In the genomic region with DNA sequence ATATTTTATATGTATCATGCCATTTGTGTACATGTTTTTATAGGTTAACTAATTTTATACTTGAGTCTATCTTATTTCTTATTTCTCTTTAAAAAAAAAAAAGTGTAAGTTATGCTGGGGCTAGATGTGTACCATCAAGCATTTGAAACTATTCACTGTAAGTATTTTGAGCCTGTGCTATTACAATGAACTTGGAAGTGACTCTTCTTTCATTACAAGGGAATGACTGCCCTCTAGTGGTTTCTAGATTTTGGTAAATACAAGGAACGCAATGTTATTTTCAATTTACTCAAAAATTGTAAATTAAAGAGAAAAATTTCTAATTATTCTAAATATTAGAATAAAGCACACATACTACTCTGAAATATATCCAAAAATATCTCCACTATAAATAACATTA, we compare ENCODE assay signal across 9 mouse cellular contexts.
DNase-seq lines count a peak whose midpoint lies in the region; ATAC-seq and TF ChIP-seq lines count a peak whose summit lies in the region.
"Had no signal": no experiment of that assay in that cellular context is flagged by ENCODE, and none has a peak within 500 bp of the region (broad histone marks: within the 10 kb centered on the region; RNA-seq: fewer than 3 reads in every experiment).

No protein-coding gene starts in this region.

- no peaks in the 10 kb centered on the region for H3K36me3 ChIP-seq in midbrain, embryonic 11.5 days (ENCODE audit: control insufficient read depth, insufficient read depth, low read length)
- no peaks in the 10 kb centered on the region for H3K36me3 ChIP-seq in midbrain, embryonic 10.5 days
- H3K36me3 ChIP-seq in hindbrain, postnatal 0 days (ENCODE audit: insufficient read depth, low read length), result no peaks in the 10 kb centered on the region
- H3K36me3 ChIP-seq: limb, embryonic 12.5 days had no signal

- H3K27me3 ChIP-seq in midbrain, embryonic 11.5 days (ENCODE audit: control insufficient read depth, insufficient read depth, low read length), result no peaks in the 10 kb centered on the region
- no peaks in the 10 kb centered on the region for H3K27me3 ChIP-seq in midbrain, embryonic 10.5 days (ENCODE audit: low read depth, poor library complexity, severe bottlenecking)
- H3K27me3 ChIP-seq in hindbrain, postnatal 0 days (ENCODE audit: insufficient read depth, low read length), result no peaks in the 10 kb centered on the region
- H3K27me3 ChIP-seq: limb, embryonic 12.5 days had no signal

- H3K4me1 ChIP-seq in midbrain, embryonic 11.5 days (ENCODE audit: control insufficient read depth, insufficient read depth, low read length), result no peaks in the 10 kb centered on the region
- H3K4me1 ChIP-seq in midbrain, embryonic 10.5 days, result no peaks in the 10 kb centered on the region
- no peaks in the 10 kb centered on the region for H3K4me1 ChIP-seq in hindbrain, postnatal 0 days (ENCODE audit: insufficient read depth, low read length)
- H3K4me1 ChIP-seq: limb, embryonic 12.5 days had no signal

- TF ChIP-seq CTCF in hindbrain, postnatal 0 days (IDR thresholded peaks at IDR 0.05; ENCODE audit: low read depth), result peak; percentile 69

- H3K9me3 ChIP-seq in midbrain, embryonic 11.5 days (ENCODE audit: control insufficient read depth, low read length), result no peaks in the 10 kb centered on the region
- no peaks in the 10 kb centered on the region for H3K9me3 ChIP-seq in midbrain, embryonic 10.5 days (replicated peaks)
- H3K9me3 ChIP-seq in hindbrain, postnatal 0 days (ENCODE audit: low read length), result no peaks in the 10 kb centered on the region
- H3K9me3 ChIP-seq: limb, embryonic 12.5 days had no signal

- no peak overlapping the region for H3K4me3 ChIP-seq in midbrain, embryonic 11.5 days (ENCODE audit: low read depth, low read length)
- no peak overlapping the region for H3K4me3 ChIP-seq in midbrain, embryonic 10.5 days
- no peak overlapping the region for H3K4me3 ChIP-seq in hindbrain, postnatal 0 days (ENCODE audit: low read length)
- H3K4me3 ChIP-seq: limb, embryonic 12.5 days had no signal

- no peak overlapping the region for H3K9ac ChIP-seq in midbrain, embryonic 11.5 days (ENCODE audit: low read length)
- H3K9ac ChIP-seq in hindbrain, postnatal 0 days (replicated peaks; ENCODE audit: low read length), result no peak overlapping the region
- H3K9ac ChIP-seq: limb, embryonic 12.5 days had no signal

- peak; percentile 2 to 43 for DNase-seq in cerebellum, postnatal 14 days
- no peak for DNase-seq in cerebellum, adult 9-11 months
- peak; percentile 88 for DNase-seq in midbrain, embryonic 11.5 days (ENCODE audit: low spot score, missing footprints)
- DNase-seq in midbrain, embryonic 10.5 days (ENCODE audit: low spot score), result no peak
- DNase-seq in hindbrain, postnatal 0 days (ENCODE audit: low spot score), result peak; percentile 92
- DNase-seq in telencephalon, adult 2 months (ENCODE audit: low read depth, low spot score), result peak; percentile 62
- DNase-seq in adrenal gland, postnatal 4 days (ENCODE audit: low spot score in 2 of 2), result no peak
- no peak for DNase-seq in lung, adult 18-20 months

- whole genome bisulfite sequencing in midbrain, embryonic 11.5 days, result 40% methylated on average over 1 of the region's 1 CpGs
- 43% methylated on average over 1 of the region's 1 CpGs for WGBS in midbrain, embryonic 10.5 days
- WGBS in hindbrain, postnatal 0 days, result 40% methylated on average over 1 of the region's 1 CpGs

- no peak overlapping the region for H3K4me2 ChIP-seq in midbrain, embryonic 11.5 days
- no peak overlapping the region for H3K4me2 ChIP-seq in hindbrain, postnatal 0 days (ENCODE audit: low read depth, low read length)
- H3K4me2 ChIP-seq: limb, embryonic 12.5 days had no signal

- ATAC-seq in midbrain, embryonic 11.5 days (ENCODE audit: low FRiP score), result peak; percentile 69; the same call in 1 of the 2 replicates
- peak; percentile 67; the same call in 1 of the 2 replicates for ATAC-seq in hindbrain, postnatal 0 days

- H3K27ac ChIP-seq in midbrain, embryonic 11.5 days (ENCODE audit: low read depth, low read length), result no peak overlapping the region
- H3K27ac ChIP-seq in midbrain, embryonic 10.5 days (replicated peaks), result no peak overlapping the region
- H3K27ac ChIP-seq in hindbrain, postnatal 0 days, result no peak overlapping the region
- H3K27ac ChIP-seq: limb, embryonic 12.5 days had no signal

Comparison
In these comparisons a context has a peak if more than half of its experiments do, and no peak if none do; other contexts are left out.
1. DNase-seq: peak in cerebellum, postnatal 14 days (2 of 2), midbrain, embryonic 11.5 days (single experiment), hindbrain, postnatal 0 days (single experiment) and telencephalon, adult 2 months (single experiment); none in cerebellum, adult 9-11 months (single experiment), midbrain, embryonic 10.5 days (single experiment), adrenal gland, postnatal 4 days (0 of 2) and lung, adult 18-20 months (0 of 2).